10 mouse cellular contexts compared by ENCODE assay signal in genomic region chr12:91673141-91673540, GRCm38 (mm10).
DNase-seq lines count a peak whose midpoint lies in the region; ATAC-seq and TF ChIP-seq lines count a peak whose summit lies in the region.
"Had no signal": no experiment of that assay in that cellular context is flagged by ENCODE, and none has a peak within 500 bp of the region (broad histone marks: within the 10 kb centered on the region; RNA-seq: fewer than 3 reads in every experiment).

No protein-coding gene starts in this region.

- no peak overlapping the region for H3K9ac ChIP-seq in hindbrain, postnatal 0 days (replicated peaks; ENCODE audit: low read length)
- no peak overlapping the region for H3K9ac ChIP-seq in hindbrain, embryonic 14.5 days
- H3K9ac ChIP-seq in liver, postnatal 0 days (replicated peaks): no peak overlapping the region
- H3K9ac ChIP-seq in liver, embryonic 11.5 days (ENCODE audit: low read depth, low read length): no peak overlapping the region
- H3K9ac ChIP-seq: heart, embryonic 15.5 days; stomach, embryonic 15.5 days had no signal

- no peaks in the 10 kb centered on the region for H3K9me3 ChIP-seq in hindbrain, postnatal 0 days (ENCODE audit: low read length)
- no peaks in the 10 kb centered on the region for H3K9me3 ChIP-seq in hindbrain, embryonic 14.5 days (ENCODE audit: control insufficient read depth, low read length)
- H3K9me3 ChIP-seq in liver, postnatal 0 days (ENCODE audit: low read length): no peaks in the 10 kb centered on the region
- H3K9me3 ChIP-seq in liver, embryonic 11.5 days (ENCODE audit: control insufficient read depth, low read length): no peaks in the 10 kb centered on the region
- H3K9me3 ChIP-seq: heart, embryonic 15.5 days; stomach, embryonic 15.5 days had no signal

- no peak for ATAC-seq in hindbrain, postnatal 0 days
- no peak for ATAC-seq in hindbrain, embryonic 14.5 days (ENCODE audit: low FRiP score)
- no peak for ATAC-seq in liver, postnatal 0 days
- no peak for ATAC-seq in liver, embryonic 11.5 days (replicated peaks; ENCODE audit: low FRiP score)

- WGBS in hindbrain, postnatal 0 days: 61% methylated on average over 6 of the region's 6 CpGs
- 79% methylated on average over 6 of the region's 6 CpGs for WGBS in hindbrain, embryonic 14.5 days
- WGBS in liver, postnatal 0 days (ENCODE audit: insufficient replicate concordance): 61% methylated on average over 6 of the region's 6 CpGs
- 89% methylated on average over 6 of the region's 6 CpGs for WGBS in liver, embryonic 11.5 days

- H3K4me1 ChIP-seq in hindbrain, postnatal 0 days (ENCODE audit: insufficient read depth, low read length): no peaks in the 10 kb centered on the region; the same call in 1 of the 2 replicates
- peaks cover 3% of the 10 kb centered on the region; the same call in 1 of the 2 replicates for H3K4me1 ChIP-seq in hindbrain, embryonic 14.5 days (replicated peaks; ENCODE audit: control insufficient read depth, insufficient read depth, low read length)
- H3K4me1 ChIP-seq in liver, postnatal 0 days (ENCODE audit: insufficient read depth): no peaks in the 10 kb centered on the region
- 0 out of 2 replicates have a peak, but pooled peaks cover 6% of the 10 kb centered on the region for H3K4me1 ChIP-seq in liver, embryonic 11.5 days (replicated peaks; ENCODE audit: control insufficient read depth, insufficient read depth, low read length)
- H3K4me1 ChIP-seq: stomach, embryonic 15.5 days had no signal

- no peak overlapping the region for H3K4me3 ChIP-seq in hindbrain, postnatal 0 days (ENCODE audit: low read length)
- no peak overlapping the region for H3K4me3 ChIP-seq in hindbrain, embryonic 14.5 days (replicated peaks; ENCODE audit: low read length)
- no peak overlapping the region for H3K4me3 ChIP-seq in liver, postnatal 0 days (ENCODE audit: low read depth, low read length)
- no peak overlapping the region for H3K4me3 ChIP-seq in liver, embryonic 11.5 days (ENCODE audit: low read depth, low read length)
- H3K4me3 ChIP-seq: heart, embryonic 15.5 days; stomach, embryonic 15.5 days had no signal

- TF ChIP-seq EP300 in liver, postnatal 0 days (IDR thresholded peaks at IDR 0.05; ENCODE audit: low read depth): no peak

- H3K36me3 ChIP-seq in hindbrain, postnatal 0 days (ENCODE audit: insufficient read depth, low read length): no peaks in the 10 kb centered on the region
- H3K36me3 ChIP-seq in hindbrain, embryonic 14.5 days (replicated peaks; ENCODE audit: control insufficient read depth, insufficient read depth): no peaks in the 10 kb centered on the region
- H3K36me3 ChIP-seq in liver, postnatal 0 days (replicated peaks; ENCODE audit: insufficient read depth, low read length): no peaks in the 10 kb centered on the region
- no peaks in the 10 kb centered on the region for H3K36me3 ChIP-seq in liver, embryonic 11.5 days (ENCODE audit: control insufficient read depth, insufficient read depth, low read length)
- no peaks in the 10 kb centered on the region for H3K36me3 ChIP-seq in splenic B cell, adult 2 months (ENCODE audit: control insufficient read depth, insufficient read depth, low read length, poor library complexity, severe bottlenecking)
- H3K36me3 ChIP-seq: heart, embryonic 15.5 days; stomach, embryonic 15.5 days had no signal

- no peak overlapping the region for H3K27ac ChIP-seq in hindbrain, postnatal 0 days
- no peak overlapping the region for H3K27ac ChIP-seq in hindbrain, embryonic 14.5 days
- H3K27ac ChIP-seq in liver, postnatal 0 days (ENCODE audit: low read depth): no peak overlapping the region
- H3K27ac ChIP-seq in liver, embryonic 11.5 days (ENCODE audit: low read depth, low read length): no peak overlapping the region
- H3K27ac ChIP-seq: heart, embryonic 15.5 days; stomach, embryonic 15.5 days had no signal

- DNase-seq in hindbrain, postnatal 0 days (ENCODE audit: low spot score): peak; percentile 41
- DNase-seq in hindbrain, embryonic 14.5 days (ENCODE audit: low spot score): no peak
- DNase-seq in liver, postnatal 0 days: no peak
- DNase-seq in liver, embryonic 11.5 days (ENCODE audit: low spot score): no peak
- peak; percentile 11 for DNase-seq in MN1 (ENCODE audit: low spot score)
- DNase-seq in splenic B cell, adult 2 months (ENCODE audit: low read depth, low spot score): peak; percentile 14
- DNase-seq in gastrocnemius, postnatal 14 days: no peak
- DNase-seq in embryo, embryonic 10 days (ENCODE audit: low spot score): no peak

- peak; percentile 55 for TF ChIP-seq CTCF in hindbrain, postnatal 0 days (IDR thresholded peaks at IDR 0.05; ENCODE audit: low read depth)
- TF ChIP-seq CTCF in liver, postnatal 0 days (IDR thresholded peaks at IDR 0.05; ENCODE audit: low read depth): peak; percentile 39; the same call in 1 of the 2 replicates

- intact Hi-C loops in gastrocnemius, postnatal 14 days (cut with DNase I; ENCODE audit: low total_unique reads): no loop called here

- H3K27me3 ChIP-seq in hindbrain, postnatal 0 days (ENCODE audit: insufficient read depth, low read length): no peaks in the 10 kb centered on the region
- no peaks in the 10 kb centered on the region for H3K27me3 ChIP-seq in hindbrain, embryonic 14.5 days (ENCODE audit: control insufficient read depth, insufficient read depth, low read length)
- H3K27me3 ChIP-seq in liver, postnatal 0 days (ENCODE audit: insufficient read depth, low read length): no peaks in the 10 kb centered on the region
- H3K27me3 ChIP-seq in liver, embryonic 11.5 days (replicated peaks; ENCODE audit: control insufficient read depth, insufficient read depth, low read length): no peaks in the 10 kb centered on the region
- H3K27me3 ChIP-seq in splenic B cell, adult 2 months (ENCODE audit: control insufficient read depth, insufficient read depth, low read length, poor library complexity, severe bottlenecking): no peaks in the 10 kb centered on the region
- H3K27me3 ChIP-seq: stomach, embryonic 15.5 days had no signal

- H3K4me2 ChIP-seq in hindbrain, postnatal 0 days (ENCODE audit: low read depth, low read length): no peak overlapping the region
- no peak overlapping the region for H3K4me2 ChIP-seq in hindbrain, embryonic 14.5 days (replicated peaks)
- no peak overlapping the region for H3K4me2 ChIP-seq in liver, postnatal 0 days (ENCODE audit: low read depth, low read length)
- H3K4me2 ChIP-seq in liver, embryonic 11.5 days: no peak overlapping the region
- H3K4me2 ChIP-seq: heart, embryonic 15.5 days; stomach, embryonic 15.5 days had no signal

Comparison
In these comparisons a context has a peak if more than half of its experiments do, and no peak if none do; other contexts are left out.
1. DNase-seq: peak in hindbrain, postnatal 0 days (single experiment), MN1 (single experiment) and splenic B cell, adult 2 months (single experiment); none in hindbrain, embryonic 14.5 days (single experiment), liver, postnatal 0 days (single experiment), liver, embryonic 11.5 days (single experiment), gastrocnemius, postnatal 14 days (single experiment) and embryo, embryonic 10 days (single experiment).